Mouse (Mus musculus): Measurements from ENCODE around the gene Map3k5.

DNA sequence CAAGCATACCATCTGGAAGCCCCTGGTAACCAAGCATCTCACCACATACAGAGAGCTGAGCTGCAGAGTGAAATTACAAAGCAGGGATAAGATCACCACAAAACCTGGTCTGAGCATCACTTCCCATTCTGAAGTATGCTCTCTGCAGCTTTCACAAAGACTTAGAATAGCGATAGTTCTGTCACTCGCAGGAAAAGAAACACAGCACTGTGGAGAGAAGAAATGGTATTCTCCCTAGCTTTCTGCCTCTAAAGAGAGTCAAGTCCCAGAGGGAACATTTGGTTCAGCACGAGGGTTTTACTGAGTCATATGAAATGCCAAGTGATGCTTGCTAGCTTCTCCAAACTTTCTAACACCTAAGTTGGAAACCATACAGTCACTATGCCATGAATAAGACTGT lies 44.4 kb upstream of the Map3k5 start:
- TF ChIP-seq CTCF (IDR thresholded peaks at IDR 0.05; ENCODE audit: insufficient read depth, low read length) (no peak), POLR2A (IDR thresholded peaks at IDR 0.05; ENCODE audit: borderline replicate concordance, extremely low read depth, low read depth, low read length) (no peak)

Measured in lung, adult 2 months (tissue).